Mouse (Mus musculus) liver, embryonic 14.5 days (tissue): ENCODE data around the gene Rnase12. TPM values are rescaled to one million over a fixed set of nuclear protein-coding genes. Genes with fewer than 3 reads are reported as not detected.
"Not testable (repeated sequence)": the region's sequence is repeated elsewhere in the genome, so short reads cannot be mapped to it uniquely, and the experiment has no call there.

Experiments
- ATAC-seq: fragments of 200-750 bp; cut with Nextera tagmentation; 2 replicates; pipeline ENCODE4 v1.8.0; 2017; ENCODE audit warnings: moderate number of reproducible peaks, mild to moderate bottlenecking, moderate library complexity; ENCODE audit not compliant: insufficient read depth
- DNase-seq, 3 experiments: peaks; one replicate each; pipeline ENCODE4 v3.0.0-alpha.2; 2012 to 2013; ENCODE audit warnings: low read depth in 3 of 3, low spot score in 3 of 3
- H3K27ac ChIP-seq: fragments of 300-500 bp; sonication (generic); 2 replicates; pipeline ENCODE4 v1.5.1; 2014; ENCODE audit warnings: moderate library complexity, mild to moderate bottlenecking, control low read depth, inconsistent platforms
- H3K27me3 ChIP-seq: fragments of 300-500 bp; sonication (generic); 2 replicates; pipeline ENCODE4 v1.6.1; 2014; ENCODE audit warnings: mild to moderate bottlenecking, low read length, moderate library complexity; ENCODE audit not compliant: control insufficient read depth, insufficient read depth
- H3K36me3 ChIP-seq: fragments of 300-500 bp; sonication (generic); replicated peaks from 2 replicates; pipeline ENCODE4 v1.6.1; 2014; ENCODE audit warnings: low read depth; ENCODE audit not compliant: control insufficient read depth, insufficient read depth
- H3K4me1 ChIP-seq, 2 experiments: fragments of 200-500 bp in 1 of 2; fragments of 300-500 bp in 1 of 2; sonication (generic) in 1 of 2; replicated peaks; 2 replicates each; pipeline ENCODE4 v1.6.1; 2012 to 2014; ENCODE audit warnings: antibody characterized with exemption in 1 of 2, inconsistent platforms in 1 of 2, low read length in 1 of 2; ENCODE audit not compliant: control insufficient read depth in 2 of 2, insufficient read depth in 2 of 2
- H3K4me2 ChIP-seq: fragments of 300-500 bp; sonication (generic); 2 replicates; pipeline ENCODE4 v1.6.1; 2014; ENCODE audit warnings: low read depth, mild to moderate bottlenecking, control low read depth, moderate library complexity
- H3K4me3 ChIP-seq, 2 experiments: fragments of 200-500 bp in 1 of 2; fragments of 300-500 bp in 1 of 2; sonication (generic) in 1 of 2; 2 replicates each; pipeline ENCODE4 v1.5.1; 2012 to 2014; ENCODE audit warnings: low read depth in 2 of 2, low read length in 2 of 2, mild to moderate bottlenecking in 2 of 2, control low read depth in 1 of 2, inconsistent platforms in 1 of 2, moderate library complexity in 1 of 2; ENCODE audit not compliant: insufficient read depth in 1 of 2
- H3K9ac ChIP-seq: fragments of 300-500 bp; sonication (generic); replicated peaks from 2 replicates; pipeline ENCODE4 v1.6.1; 2014; ENCODE audit warnings: mild to moderate bottlenecking, control low read depth, moderate library complexity
- H3K9me3 ChIP-seq: fragments of 300-500 bp; sonication (generic); 2 replicates; pipeline ENCODE4 v1.6.1; 2016; ENCODE audit warnings: low read length, mixed read lengths; ENCODE audit not compliant: control insufficient read depth
- CTCF ChIP-seq: IDR thresholded peaks from 2 replicates; pipeline ENCODE4 v1.5.1; 2016; ENCODE audit warnings: antibody characterized with exemption, low read depth, control low read depth
- EP300 ChIP-seq: IDR thresholded peaks from 2 replicates; pipeline ENCODE4 v1.6.1; 2016; ENCODE audit warnings: antibody characterized with exemption, low read depth
- WGBS: fragments of 180-500 bp; shearing (Covaris S2); extraction: QIAGEN DNeasy Blood & Tissue Kit; methylation state at CpG from one replicate; pipeline ENCODE4 v1.1.7; 2014; ENCODE audit not compliant: insufficient replicate concordance; 5-methylcytosine and 5-hydroxymethylcytosine counted together
- polyA plus RNA-seq, 2 experiments: library from polyadenylated mRNA; depleted of rRNA in 1 of 2; stranded (reverse) in 1 of 2; unstranded in 1 of 2; fragments of >200 nt; fragmentation: Nextera tagmentation in 1 of 2; extraction: Ambion mirVana in 1 of 2; gene quantifications; 2 replicates each; pipeline versions ENCODE4 v1.2.1 to v1.2.3; 2012 to 2014

Gene Rnase12
- polyA plus RNA-seq, 2 experiments, result 0.95 to 1.8 TPM

GRCm38 (mm10) chr14:51023457-51023856 is 34.0 kb downstream of the Rnase12 start:
- no peaks in the 10 kb centered on the region for H3K9me3 ChIP-seq
- H3K4me2 ChIP-seq, result no peak overlapping the region
- DNase-seq (no peak), ATAC-seq (no peak)
- H3K27me3 ChIP-seq, result no peaks in the 10 kb centered on the region
- TF ChIP-seq EP300, result no peak
- TF ChIP-seq CTCF, result no peak
- H3K4me3 ChIP-seq, result no peak overlapping the region
- H3K4me1 ChIP-seq, result no peaks in the 10 kb centered on the region
- no peak overlapping the region for H3K27ac ChIP-seq
- no peak overlapping the region for H3K9ac ChIP-seq
- no peaks in the 10 kb centered on the region for H3K36me3 ChIP-seq
- 71% methylated on average over 4 of the region's 4 CpGs for WGBS

GRCm38 (mm10) chr14:51017256-51017655 is 40.2 kb downstream of the Rnase12 start:
- no peak for TF ChIP-seq EP300
- TF ChIP-seq CTCF, result no peak
- no peak for ATAC-seq
- WGBS, result 52% methylated on average over 3 of the region's 3 CpGs

GRCm38 (mm10) chr14:51015780-51016179 is 41.7 kb downstream of the Rnase12 start:
- DNase-seq (no peak), ATAC-seq (no peak)
- no peaks in the 10 kb centered on the region for H3K27me3 ChIP-seq
- TF ChIP-seq CTCF, result no peak
- TF ChIP-seq EP300, result no peak
- no peak overlapping the region for H3K4me2 ChIP-seq
- no peak overlapping the region for H3K27ac ChIP-seq
- no peak overlapping the region for H3K4me3 ChIP-seq
- H3K9me3 ChIP-seq, result no peaks in the 10 kb centered on the region
- H3K4me1 ChIP-seq, result no peaks in the 10 kb centered on the region
- H3K9ac ChIP-seq, result no peak overlapping the region
- H3K36me3 ChIP-seq, result no peaks in the 10 kb centered on the region

More at GRCm38 (mm10) chr14:51017256-51017655, 40.2 kb downstream of the Rnase12 start:
- H3K4me1 ChIP-seq, result no peaks in the 10 kb centered on the region
- no peak overlapping the region for H3K27ac ChIP-seq
- no peaks in the 10 kb centered on the region for H3K9me3 ChIP-seq
- H3K27me3 ChIP-seq, result no peaks in the 10 kb centered on the region
- no peak overlapping the region for H3K4me2 ChIP-seq
- no peak overlapping the region for H3K4me3 ChIP-seq
- DNase-seq, result no peak
- H3K9ac ChIP-seq, result no peak overlapping the region
- H3K36me3 ChIP-seq, result no peaks in the 10 kb centered on the region

- H3K27ac ChIP-seq, H3K4me2 ChIP-seq, ATAC-seq, H3K4me3 ChIP-seq, DNase-seq, H3K27me3 ChIP-seq, H3K36me3 ChIP-seq, H3K9me3 ChIP-seq, H3K4me1 ChIP-seq, H3K9ac ChIP-seq: not testable (repeated sequence)
- 60% methylated on average over 3 of the region's 3 CpGs for WGBS
These were observed 42.7 kb downstream of the Rnase12 start for GRCm38 (mm10) chr14:51014724-51015123.

DNA sequence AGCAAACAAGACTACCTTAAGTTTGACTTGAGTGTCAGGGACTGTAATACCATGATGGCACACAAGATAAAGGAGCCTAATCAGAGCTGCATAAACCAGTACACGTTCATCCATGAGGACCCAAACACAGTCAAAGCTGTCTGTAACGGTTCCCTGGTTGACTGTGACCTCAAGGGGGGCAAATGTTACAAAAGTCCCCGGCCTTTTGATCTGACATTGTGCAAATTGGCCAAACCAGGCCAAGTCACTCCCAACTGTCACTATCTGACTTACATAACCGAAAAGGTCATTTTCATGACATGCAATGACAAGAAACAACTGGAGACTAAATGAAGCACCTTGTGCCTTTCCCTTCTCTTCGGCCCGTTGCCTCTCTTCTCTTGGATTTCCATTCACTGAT is 47.9 kb downstream of the Rnase12 start:
- DNase-seq (no peak), ATAC-seq (no peak)
- TF ChIP-seq CTCF (no peak), EP300 (no peak)
- Histone ChIP-seq H3K27me3 (no peaks in the 10 kb centered on the region), H3K27ac (no peak overlapping the region), H3K4me3 (no peak overlapping the region), H3K4me2 (no peak overlapping the region), H3K9ac (no peak overlapping the region), H3K4me1 (peaks cover 0 to 5% of the 10 kb centered on the region in 2 experiments; a peak in 1 of 4 replicates), H3K9me3 (no peaks in the 10 kb centered on the region), H3K36me3 (no peaks in the 10 kb centered on the region)
- WGBS, result 60% methylated on average over 6 of the region's 6 CpGs

- Histone ChIP-seq H3K4me1 (peaks cover 0 to 5% of the 10 kb centered on the region in 2 experiments; a peak in 1 of 4 replicates), H3K4me2 (no peak overlapping the region), H3K27ac (no peak overlapping the region), H3K9me3 (no peaks in the 10 kb centered on the region), H3K36me3 (no peaks in the 10 kb centered on the region), H3K4me3 (no peak overlapping the region), H3K9ac (no peak overlapping the region), H3K27me3 (no peaks in the 10 kb centered on the region)
- no peak for TF ChIP-seq CTCF
- 60% methylated on average over 4 of the region's 4 CpGs for WGBS
- no peak for DNase-seq
- ATAC-seq, result no peak
These were observed 48.7 kb downstream of the Rnase12 start for GRCm38 (mm10) chr14:51008781-51009180.
